Mouse (Mus musculus) right cerebral cortex, postnatal 14 days (tissue): ENCODE data around the gene Clock.

Source experiments
- DNase-seq: peaks from one replicate; pipeline ENCODE4 v3.0.0; 2022

Clock gene

DNA sequence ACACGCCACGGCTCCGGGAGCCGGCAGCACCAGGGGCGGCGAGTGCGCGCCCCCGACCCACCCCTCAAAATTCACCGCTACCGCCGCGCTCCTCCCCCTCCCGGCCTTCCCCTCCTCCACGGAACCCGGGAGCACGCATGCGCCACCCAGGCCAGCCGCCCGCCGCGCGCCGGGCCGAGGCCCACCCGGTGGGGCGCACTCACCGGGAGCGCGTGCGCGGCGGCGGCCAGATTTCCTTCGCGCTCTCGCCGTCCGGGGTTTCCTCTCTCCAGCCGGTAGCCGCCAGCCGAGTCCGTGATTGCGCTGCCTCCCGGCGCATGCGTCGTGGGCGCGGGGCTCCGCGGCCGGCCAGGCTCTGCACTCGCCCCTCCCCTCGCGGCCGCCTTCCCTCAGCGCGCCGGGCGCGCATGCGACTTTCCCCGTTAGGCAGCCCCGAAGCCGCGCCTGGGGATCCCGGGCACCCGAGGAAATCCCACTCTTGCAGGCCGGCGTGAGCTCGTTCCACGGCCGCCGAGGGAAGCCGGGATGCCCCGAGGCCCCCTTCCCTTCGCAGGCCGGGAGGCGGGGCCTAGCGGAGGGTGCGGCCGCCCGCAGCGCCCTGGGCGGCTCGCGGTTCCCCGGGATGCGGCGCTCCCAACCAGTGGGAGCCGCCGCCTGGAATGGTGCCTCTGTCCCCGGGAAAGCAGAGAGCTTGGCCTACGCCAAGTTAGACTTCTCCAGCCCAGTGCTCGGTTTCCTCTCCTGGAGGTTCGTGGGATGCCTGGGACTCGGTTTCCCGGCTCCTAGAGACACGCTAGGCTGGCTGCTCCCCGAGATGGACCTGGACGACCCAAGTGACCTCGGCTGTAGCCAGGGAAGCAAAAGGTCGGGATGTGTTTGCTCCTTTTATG lies at the start of gene Clock:
Clock (minus strand) TSS at position 341 of the 890 bp plus-strand sequence.
- peak; percentile 91 for DNase-seq

GRCm38 (mm10) chr5:76351953-76352611 lies 47.5 kb upstream of the Clock start:
- DNase-seq, result no peak

DNA sequence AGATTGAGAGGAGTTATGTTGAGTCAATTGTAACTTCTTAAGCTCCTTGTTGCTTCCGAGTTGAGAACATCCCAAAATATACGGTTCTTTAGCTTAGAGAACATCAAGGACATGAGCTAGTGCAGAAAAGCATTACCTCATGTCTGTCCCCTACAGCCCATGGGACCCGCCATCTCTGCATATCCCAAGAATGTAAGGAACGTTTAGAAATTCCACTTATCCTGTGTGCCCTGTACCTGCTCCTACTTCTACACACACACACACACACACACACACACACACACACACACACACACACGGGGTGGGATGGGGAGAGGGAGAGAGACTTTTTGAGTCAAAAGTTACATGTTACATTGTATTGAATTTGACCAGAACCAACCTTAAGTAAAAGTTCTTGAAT lies 46.9 kb upstream of the Clock start:
- DNase-seq, result no peak

DNA sequence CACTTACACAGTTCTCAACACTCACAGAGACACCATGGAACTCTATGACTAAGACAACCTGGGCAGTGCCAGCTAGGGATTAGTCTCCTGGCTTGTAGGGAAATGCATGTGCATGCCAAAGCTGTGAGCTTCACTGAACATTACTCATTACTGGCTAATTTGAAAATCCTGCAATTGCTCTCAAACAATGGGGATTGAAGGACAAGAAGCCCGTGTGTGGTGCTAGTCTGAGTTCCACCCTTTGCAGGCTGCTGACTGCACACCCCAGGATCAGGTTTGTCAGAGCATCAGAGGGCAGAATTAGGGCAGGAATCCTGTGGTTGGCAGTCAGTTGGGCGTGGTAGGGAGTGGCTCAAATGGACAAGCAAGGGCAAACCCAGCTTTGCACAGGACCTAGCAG lies 41.5 kb upstream of the Clock start:
- DNase-seq, result no peak

DNA sequence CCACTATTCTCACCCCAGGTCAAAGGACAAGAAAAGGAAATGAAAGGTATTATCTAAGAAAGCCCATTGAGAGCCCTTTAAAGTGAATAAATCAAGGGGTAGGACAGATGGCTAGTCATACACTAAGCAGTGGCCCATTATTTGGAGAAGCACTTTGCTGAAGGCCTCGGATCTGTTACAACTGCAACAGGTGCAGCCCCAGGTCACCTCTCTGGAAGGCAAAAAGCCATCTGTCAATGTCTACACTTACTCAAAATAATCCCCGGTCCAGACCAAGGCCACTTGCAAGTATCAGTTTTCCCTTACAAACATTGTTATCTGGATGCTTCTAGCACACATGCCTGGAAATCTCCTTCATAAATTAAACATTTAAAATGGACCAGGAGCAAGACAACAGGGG lies 36.3 kb upstream of the Clock start:
- no peak for DNase-seq

GRCm38 (mm10) chr5:76337100-76337499 lies 32.5 kb upstream of the Clock start:
- no peak for DNase-seq

GRCm38 (mm10) chr5:76333833-76334232 lies 29.2 kb upstream of the Clock start:
- DNase-seq, result no peak

DNA sequence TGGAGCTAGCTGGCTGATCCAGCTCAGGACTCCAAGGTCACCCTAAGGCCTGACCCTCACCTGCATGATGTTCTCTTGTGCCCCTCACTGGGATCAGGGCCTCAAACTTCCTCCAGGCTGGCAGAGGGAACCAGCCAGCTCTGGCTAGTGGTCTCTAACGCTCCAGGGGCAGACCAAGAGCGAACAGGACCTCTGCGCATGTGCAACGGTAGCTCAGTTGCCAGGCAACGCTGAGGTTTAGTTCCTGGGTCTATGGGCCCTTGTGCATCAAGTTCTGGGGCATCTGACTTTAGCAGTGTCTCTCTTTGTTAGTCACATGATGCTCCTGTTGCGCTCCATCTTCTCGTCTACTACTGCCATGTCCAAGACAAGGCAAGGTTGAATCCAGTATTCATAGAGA lies 26.4 kb upstream of the Clock start, which contains the start of gene Pdcl2:
Pdcl2 (minus strand) TSS at position 204 of the 400 bp plus-strand sequence.
- DNase-seq, result no peak

DNA sequence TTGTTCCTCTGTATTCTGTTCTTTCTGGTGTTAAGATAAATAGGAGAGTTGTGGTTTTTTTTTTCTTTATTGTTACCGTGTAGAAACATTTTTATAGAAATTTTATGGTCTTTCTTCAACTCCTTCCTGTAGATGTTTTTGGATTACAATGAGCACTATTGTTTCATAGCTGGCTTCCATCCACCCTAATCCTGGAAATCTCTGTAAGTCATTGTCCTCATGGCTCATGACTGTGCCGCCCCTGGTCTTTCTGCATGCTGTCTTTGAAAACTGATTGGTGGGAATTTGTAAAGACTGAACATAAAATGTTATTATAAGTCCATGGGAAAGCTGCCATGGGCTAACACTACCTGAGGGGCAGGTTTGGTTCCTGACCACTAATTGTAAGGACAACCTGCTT lies 22.7 kb upstream of the Clock start:
- DNase-seq, result no peak

- DNase-seq, result no peak
Observed at GRCm38 (mm10) chr5:76325113-76325512, 20.5 kb upstream of the Clock start.

GRCm38 (mm10) chr5:76321249-76322196 lies 16.9 kb upstream of the Clock start:
- no peak for DNase-seq

DNA sequence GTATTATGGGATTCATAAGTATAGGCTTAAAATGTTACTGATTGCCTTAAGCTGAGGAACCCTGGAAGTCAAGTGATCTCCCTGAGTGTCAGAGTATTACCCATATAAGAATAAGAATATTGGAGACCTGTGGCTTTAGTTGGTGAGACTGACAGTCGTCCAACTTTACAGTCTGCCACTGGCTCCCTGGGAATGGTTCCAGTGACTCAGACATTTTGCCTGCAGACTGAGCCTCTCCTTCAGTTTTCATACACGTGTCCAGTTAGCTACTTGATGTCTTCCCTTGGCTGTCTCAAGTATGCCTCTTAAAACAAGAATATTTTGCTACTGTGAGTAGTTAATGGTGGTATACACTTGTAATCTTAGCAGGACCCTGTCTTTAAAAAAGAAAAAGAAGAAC lies 3.6 kb upstream of the Clock start:
- DNase-seq, result no peak

DNA sequence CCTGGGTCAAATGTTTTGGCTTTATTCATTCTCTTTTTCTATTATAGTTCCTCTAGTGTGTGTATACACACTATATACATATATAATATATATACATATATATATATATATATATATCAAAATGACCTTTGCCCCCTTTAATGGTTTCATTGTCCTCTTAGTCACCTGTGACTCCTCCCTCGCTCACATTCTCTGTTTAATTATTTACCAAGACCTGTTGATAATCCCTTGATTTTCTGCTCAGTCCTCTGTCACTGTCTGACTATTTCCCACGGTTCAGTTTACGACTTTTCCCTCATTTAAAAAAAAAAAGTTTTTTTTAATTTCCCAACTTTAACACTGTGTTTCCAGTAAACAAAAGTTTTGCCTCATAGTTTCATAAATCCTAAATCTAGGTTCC lies 1.7 kb upstream of the Clock start:
- no peak for DNase-seq

GRCm38 (mm10) chr5:76305616-76306015 lies 1.0 kb upstream of the Clock start:
- DNase-seq, result no peak

DNA sequence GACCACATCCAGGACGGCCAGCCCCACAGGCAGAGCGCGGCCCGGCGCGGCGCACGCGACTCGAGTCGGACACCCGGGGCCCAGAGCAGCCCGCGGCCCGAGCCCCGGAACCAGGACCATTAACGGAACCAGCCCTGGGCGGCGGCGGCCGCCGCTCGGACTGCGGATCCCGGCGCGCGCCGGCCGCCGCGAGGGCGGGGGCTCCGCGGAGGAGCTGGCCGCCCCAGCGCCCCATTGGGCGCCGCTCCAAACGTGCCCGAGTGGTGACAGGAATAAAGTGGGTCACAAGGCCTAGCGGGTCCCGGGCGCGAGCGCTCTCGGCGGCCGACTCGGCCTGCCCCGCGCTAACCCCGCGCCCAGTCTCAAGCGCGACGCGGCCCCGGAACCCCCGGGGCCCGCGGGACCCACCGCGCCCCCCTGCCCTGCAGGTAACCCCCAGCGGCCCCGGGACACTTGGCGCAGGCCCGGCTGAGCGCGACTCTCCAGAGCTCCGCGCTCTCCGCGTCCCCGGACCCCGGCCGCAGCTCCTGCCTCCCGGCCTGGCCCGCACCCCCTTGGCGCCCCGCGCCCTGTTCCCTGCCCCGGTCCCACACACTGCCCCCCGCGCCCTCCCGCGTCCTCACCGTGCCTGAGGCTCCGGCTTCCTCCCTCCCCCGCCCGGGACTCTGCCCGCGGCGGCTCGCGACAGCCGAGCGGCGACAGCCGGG lies 694 bp downstream of the Clock start:
- peak; percentile 84 for DNase-seq

DNA sequence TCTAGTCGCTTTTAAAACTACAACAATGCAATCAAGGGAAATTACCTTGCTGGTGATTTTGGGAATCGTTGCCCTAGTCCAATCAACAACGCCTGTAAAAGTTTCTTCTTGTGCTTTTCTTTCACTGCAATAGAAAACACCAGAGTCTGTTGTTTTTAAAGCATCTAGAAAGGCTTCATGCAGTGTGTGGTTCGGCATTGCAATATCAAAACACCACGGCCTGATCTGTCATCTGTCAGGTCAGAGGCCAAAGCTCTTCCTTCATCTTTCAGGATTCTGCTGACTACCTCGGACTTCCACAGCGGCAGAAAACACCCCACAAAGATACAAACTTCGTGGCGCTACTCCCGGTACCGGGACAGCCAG lies 1.2 kb downstream of the Clock start:
- no peak for DNase-seq

DNA sequence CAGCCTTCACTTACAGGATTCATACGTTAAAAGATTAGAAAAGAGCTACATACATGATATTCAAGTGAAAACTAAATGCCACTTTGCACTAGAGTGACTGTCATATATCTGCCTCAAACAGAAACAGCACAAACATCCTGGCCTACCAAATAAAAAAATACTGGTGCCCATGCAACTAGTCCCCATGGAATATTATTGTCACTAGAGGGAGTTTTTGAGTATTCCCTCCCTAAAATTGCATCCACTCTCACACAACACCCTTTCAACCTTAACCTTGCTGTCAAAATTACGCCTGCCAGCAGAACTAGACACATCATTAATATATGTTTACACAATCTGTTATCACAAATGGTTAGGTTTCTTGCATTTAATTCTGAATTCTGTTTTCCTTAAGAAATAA lies 2.6 kb downstream of the Clock start:
- no peak for DNase-seq

DNA sequence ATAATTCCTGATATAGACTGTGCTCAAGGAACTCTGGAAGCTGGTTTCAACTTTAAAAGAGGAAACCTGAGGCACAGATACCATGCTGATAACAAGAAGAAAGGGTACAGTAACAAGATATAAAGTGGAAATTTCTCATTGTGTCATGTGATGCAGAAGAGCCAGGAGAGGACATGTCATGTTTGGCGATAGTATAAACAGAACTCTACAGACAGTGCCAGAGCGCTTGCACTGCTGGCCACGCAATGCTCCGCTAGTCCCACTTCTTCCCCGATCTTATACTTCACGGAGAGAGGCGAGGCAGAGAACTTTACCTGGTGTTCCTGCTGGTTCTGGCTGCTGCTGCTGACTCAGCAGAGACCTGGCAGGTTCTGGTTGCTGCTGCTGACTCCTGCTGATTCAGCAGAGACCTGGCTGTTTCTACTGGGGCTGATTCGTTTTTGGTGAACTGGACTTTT lies 15.3 kb downstream of the Clock start:
- no peak for DNase-seq

DNA sequence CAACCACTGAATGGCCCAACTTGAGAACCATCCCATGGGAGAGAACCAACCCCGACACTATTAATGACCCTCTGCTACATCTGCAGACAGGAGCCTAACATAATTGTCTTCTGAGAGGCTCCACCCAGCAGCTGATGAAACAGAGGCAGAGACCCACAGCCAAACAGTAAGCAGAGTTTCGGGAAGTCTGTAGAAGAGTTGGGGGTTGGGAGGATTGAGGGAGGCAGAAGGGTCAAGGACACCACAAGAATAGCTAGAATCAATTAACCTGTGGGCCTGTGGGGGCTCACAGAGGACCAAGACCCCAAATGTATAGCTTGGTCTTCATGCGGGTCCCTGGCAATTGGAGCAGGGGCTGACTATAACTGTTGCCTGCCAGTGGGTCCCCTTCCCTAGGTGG lies 16.3 kb downstream of the Clock start:
- DNase-seq, result no peak

DNA sequence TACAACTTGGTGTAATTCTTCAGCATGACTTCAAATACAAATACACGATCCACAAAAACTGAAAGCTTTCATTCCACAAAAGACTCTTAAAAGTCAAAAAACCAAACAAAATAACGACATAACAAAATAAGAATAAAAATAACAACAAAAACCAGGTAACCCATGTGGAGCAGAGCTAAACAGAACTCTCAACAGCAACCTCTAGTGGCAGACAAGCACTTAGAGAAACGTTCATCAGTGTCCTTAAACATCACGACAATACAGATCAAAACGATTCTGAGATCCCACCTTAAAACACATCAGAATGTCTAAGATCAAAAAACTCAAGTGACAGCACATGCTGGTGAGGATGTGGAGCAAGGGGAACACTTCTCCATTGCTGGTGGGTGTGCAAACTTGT lies 17.5 kb downstream of the Clock start:
- DNase-seq, result no peak

DNA sequence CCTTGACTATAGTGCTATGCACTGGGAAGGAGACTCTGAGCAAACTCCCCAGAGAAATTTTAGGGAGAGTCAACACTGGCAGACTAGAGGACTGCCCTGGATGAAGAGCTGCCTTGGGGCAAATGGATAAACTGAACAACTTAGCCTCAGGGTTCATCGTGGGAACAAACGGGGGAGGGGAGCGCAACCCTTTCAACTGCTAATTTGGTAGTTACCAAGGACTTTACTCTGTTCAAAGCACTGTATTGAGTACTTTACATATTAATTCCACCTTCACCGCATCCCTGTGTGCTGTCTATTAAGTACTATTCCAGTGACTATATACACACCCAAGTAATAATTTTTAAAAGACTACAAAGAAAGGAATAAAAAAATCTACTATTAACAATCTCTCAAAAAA lies 18.9 kb downstream of the Clock start:
- DNase-seq, result no peak

DNA sequence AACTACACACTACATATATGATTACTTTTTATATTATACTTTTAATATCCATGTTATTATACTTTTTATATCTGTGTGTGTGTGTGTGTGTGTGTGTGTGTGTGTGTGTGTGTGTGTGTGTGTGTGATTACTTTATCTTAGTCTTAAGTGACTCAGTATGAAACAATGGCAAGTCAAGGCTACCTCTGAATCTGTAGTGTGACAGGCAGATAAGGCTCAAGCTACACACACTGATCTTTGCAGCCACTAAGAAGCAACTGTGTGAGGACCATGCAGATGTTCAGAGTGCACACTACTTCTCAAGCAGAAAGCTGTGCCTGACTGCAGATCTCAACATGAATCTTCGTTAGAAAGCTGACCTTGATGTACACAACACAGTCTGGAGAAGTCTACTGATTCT lies 20.7 kb downstream of the Clock start:
- no peak for DNase-seq

GRCm38 (mm10) chr5:76274977-76275376 lies 29.6 kb downstream of the Clock start:
- no peak for DNase-seq
